Mouse (Mus musculus): ENCODE data around the gene Agtr1a. TPM values are rescaled to one million over a fixed set of nuclear protein-coding genes. Genes with fewer than 3 reads are reported as not detected.
A peak's percentile ranks its signal among the peaks of the same experiment; 100 is the strongest.

The Agtr1a gene
- polyA plus RNA-seq, 1 experiment from 2014 or later, result 13.7 TPM

DNA sequence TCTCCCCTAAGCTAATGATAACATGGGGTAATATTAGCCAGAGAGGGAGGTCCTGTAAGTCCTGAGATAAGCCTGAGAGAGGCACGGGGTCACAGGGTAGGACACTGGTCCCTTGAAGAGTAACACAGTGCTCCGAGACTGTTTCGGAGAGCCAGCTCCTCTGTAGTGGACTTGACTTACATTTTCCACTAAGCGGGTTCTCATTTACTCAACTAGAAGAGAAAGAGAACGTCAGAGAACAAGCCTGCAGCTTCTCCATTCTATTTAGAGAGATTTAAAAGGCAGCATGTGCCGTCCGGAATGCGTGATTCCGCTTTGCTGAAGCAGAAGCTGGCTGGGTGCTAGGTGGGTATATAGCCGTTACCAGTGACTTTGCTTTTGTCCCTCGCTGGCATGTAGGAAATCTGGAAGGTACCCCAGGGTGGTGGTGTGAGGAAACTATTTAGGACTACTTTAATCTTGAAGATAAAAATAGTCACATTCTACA, 9.2 kb downstream of the Agtr1a start:
- no peaks in the 10 kb centered on the region for H3K4me1 ChIP-seq
- H3K4me3 ChIP-seq (replicated peaks), result no peak overlapping the region
- no peak overlapping the region for H3K27ac ChIP-seq
- H3K9ac ChIP-seq, result no peak overlapping the region
- ATAC-seq (replicated peaks; ENCODE audit: low FRiP score), result no peak
- no peak overlapping the region for H3K4me2 ChIP-seq
- no peaks in the 10 kb centered on the region for H3K9me3 ChIP-seq (replicated peaks)
- H3K36me3 ChIP-seq, result no peaks in the 10 kb centered on the region
- no peaks in the 10 kb centered on the region for H3K27me3 ChIP-seq
- WGBS, result 89% methylated on average over 11 of the region's 11 CpGs

DNA sequence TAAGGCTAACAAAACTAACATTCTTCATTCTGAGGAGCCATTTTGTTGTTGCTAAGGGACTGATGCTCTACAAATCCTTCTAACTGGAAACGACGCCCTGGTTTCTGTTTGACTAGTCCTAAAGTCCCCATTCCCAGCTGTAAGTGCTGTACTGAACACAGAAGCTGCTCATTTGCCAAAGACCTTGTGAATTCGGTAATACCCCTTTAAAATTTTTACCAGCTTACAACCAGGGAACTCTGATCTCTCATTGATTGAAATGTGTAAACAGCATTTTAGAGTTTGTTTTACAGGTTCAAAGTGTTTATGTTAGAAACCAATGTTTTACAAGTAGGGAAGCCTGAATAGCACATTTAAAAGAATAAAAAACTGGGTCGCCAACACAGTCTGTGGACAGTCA, 10.6 kb downstream of the Agtr1a start:
- no peaks in the 10 kb centered on the region for H3K36me3 ChIP-seq
- no peak overlapping the region for H3K4me3 ChIP-seq (replicated peaks)
- H3K27me3 ChIP-seq, result no peaks in the 10 kb centered on the region
- no peak overlapping the region for H3K27ac ChIP-seq
- H3K9ac ChIP-seq, result no peak overlapping the region
- H3K9me3 ChIP-seq (replicated peaks), result no peaks in the 10 kb centered on the region
- H3K4me2 ChIP-seq, result no peak overlapping the region
- H3K4me1 ChIP-seq, result no peaks in the 10 kb centered on the region
- WGBS, result 84% methylated on average over 4 of the region's 4 CpGs
- no peak for ATAC-seq (replicated peaks; ENCODE audit: low FRiP score)

- Histone ChIP-seq H3K9me3 (replicated peaks) (no peaks in the 10 kb centered on the region), H3K27ac (no peak overlapping the region), H3K4me1 (no peaks in the 10 kb centered on the region), H3K27me3 (no peaks in the 10 kb centered on the region), H3K9ac (no peak overlapping the region), H3K36me3 (no peaks in the 10 kb centered on the region), H3K4me2 (no peak overlapping the region), H3K4me3 (replicated peaks) (no peak overlapping the region)
- no peak for ATAC-seq (replicated peaks; ENCODE audit: low FRiP score)
Observed at GRCm38 (mm10) chr13:30348306-30348705, 12.1 kb downstream of the Agtr1a start.

GRCm38 (mm10) chr13:30351966-30352365, 15.7 kb downstream of the Agtr1a start:
- H3K27ac ChIP-seq, result no peak overlapping the region
- H3K4me2 ChIP-seq, result no peak overlapping the region
- H3K9ac ChIP-seq, result no peak overlapping the region
- no peaks in the 10 kb centered on the region for H3K27me3 ChIP-seq
- ATAC-seq (replicated peaks; ENCODE audit: low FRiP score), result no peak
- no peaks in the 10 kb centered on the region for H3K4me1 ChIP-seq
- 64% methylated on average over 13 of the region's 13 CpGs for WGBS
- no peak overlapping the region for H3K4me3 ChIP-seq (replicated peaks)
- no peaks in the 10 kb centered on the region for H3K9me3 ChIP-seq (replicated peaks)
- H3K36me3 ChIP-seq, result no peaks in the 10 kb centered on the region

- no peak for ATAC-seq (replicated peaks; ENCODE audit: low FRiP score)
- Histone ChIP-seq H3K9ac (no peak overlapping the region), H3K9me3 (replicated peaks) (no peaks in the 10 kb centered on the region), H3K27ac (no peak overlapping the region), H3K36me3 (no peaks in the 10 kb centered on the region), H3K4me2 (no peak overlapping the region), H3K27me3 (peaks cover 5% of the 10 kb centered on the region), H3K4me3 (replicated peaks) (no peak overlapping the region), H3K4me1 (no peaks in the 10 kb centered on the region)
- 94% methylated on average over 6 of the region's 6 CpGs for WGBS
Observed at GRCm38 (mm10) chr13:30354991-30355580, 18.8 kb downstream of the Agtr1a start.

DNA sequence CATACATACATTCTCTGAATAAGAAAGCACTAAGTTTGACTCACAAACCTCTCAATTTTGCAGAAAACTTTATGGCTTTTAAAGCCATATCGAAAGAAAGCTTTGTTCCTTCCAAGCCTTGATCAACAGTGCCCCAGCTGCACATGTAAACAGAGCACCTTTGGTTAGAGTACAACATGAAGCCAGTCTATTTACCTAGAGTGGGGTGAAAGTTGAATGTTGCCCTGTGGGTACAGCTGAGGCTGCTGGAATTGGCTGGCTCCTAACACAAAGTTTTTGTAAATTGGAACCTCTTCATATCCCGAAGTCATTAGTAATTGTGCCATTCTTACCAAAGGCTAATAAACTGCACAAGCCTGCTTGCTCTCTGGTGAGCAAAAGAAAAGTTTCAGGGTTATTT, 19.7 kb downstream of the Agtr1a start:
- peaks cover 5% of the 10 kb centered on the region for H3K27me3 ChIP-seq
- H3K4me1 ChIP-seq, result peaks cover 7% of the 10 kb centered on the region
- no peak overlapping the region for H3K4me2 ChIP-seq
- no peak overlapping the region for H3K27ac ChIP-seq
- no peak overlapping the region for H3K4me3 ChIP-seq (replicated peaks)
- 88% methylated on average over 2 of the region's 2 CpGs for WGBS
- H3K9ac ChIP-seq, result no peak overlapping the region
- no peaks in the 10 kb centered on the region for H3K36me3 ChIP-seq
- no peaks in the 10 kb centered on the region for H3K9me3 ChIP-seq (replicated peaks)
- ATAC-seq (replicated peaks; ENCODE audit: low FRiP score), result no peak

GRCm38 (mm10) chr13:30358456-30359168, 22.4 kb downstream of the Agtr1a start:
- H3K4me2 ChIP-seq, result no peak overlapping the region
- H3K9ac ChIP-seq, result no peak overlapping the region
- H3K27me3 ChIP-seq, result peaks cover 5% of the 10 kb centered on the region
- 63% methylated on average over 4 of the region's 4 CpGs for WGBS
- no peak overlapping the region for H3K4me3 ChIP-seq (replicated peaks)
- H3K9me3 ChIP-seq (replicated peaks), result no peaks in the 10 kb centered on the region
- no peaks in the 10 kb centered on the region for H3K36me3 ChIP-seq
- no peak overlapping the region for H3K27ac ChIP-seq
- no peak for ATAC-seq (replicated peaks; ENCODE audit: low FRiP score)
- H3K4me1 ChIP-seq, result peaks cover 24% of the 10 kb centered on the region

- H3K36me3 ChIP-seq, result no peaks in the 10 kb centered on the region
- H3K9ac ChIP-seq, result no peak overlapping the region
- peaks cover 5% of the 10 kb centered on the region for H3K27me3 ChIP-seq
- no peak overlapping the region for H3K4me2 ChIP-seq
- no peak for ATAC-seq (replicated peaks; ENCODE audit: low FRiP score)
- H3K27ac ChIP-seq, result no peak overlapping the region
- H3K9me3 ChIP-seq (replicated peaks), result no peaks in the 10 kb centered on the region
- WGBS, result 70% methylated on average over 2 of the region's 2 CpGs
- no peak overlapping the region for H3K4me3 ChIP-seq (replicated peaks)
- H3K4me1 ChIP-seq, result peaks cover 29% of the 10 kb centered on the region
Observed at GRCm38 (mm10) chr13:30359886-30360285, 23.6 kb downstream of the Agtr1a start.

GRCm38 (mm10) chr13:30361002-30361401, 24.8 kb downstream of the Agtr1a start:
- no peak overlapping the region for H3K4me2 ChIP-seq
- 0 out of 2 replicates have a peak overlapping the region, but pooled peaks have one; percentile 3 for H3K27ac ChIP-seq
- no peak overlapping the region for H3K4me3 ChIP-seq (replicated peaks)
- H3K27me3 ChIP-seq, result peaks cover 7% of the 10 kb centered on the region
- no peak overlapping the region for H3K9ac ChIP-seq
- peak; percentile 86 for ATAC-seq (replicated peaks; ENCODE audit: low FRiP score)
- peaks cover 38% of the 10 kb centered on the region for H3K4me1 ChIP-seq
- 13% methylated on average over 5 of the region's 5 CpGs for WGBS
- H3K9me3 ChIP-seq (replicated peaks), result no peaks in the 10 kb centered on the region
- H3K36me3 ChIP-seq, result no peaks in the 10 kb centered on the region

GRCm38 (mm10) chr13:30362048-30362447, 25.8 kb downstream of the Agtr1a start:
- 88% methylated on average over 6 of the region's 6 CpGs for WGBS

GRCm38 (mm10) chr13:30364097-30364625, 27.9 kb downstream of the Agtr1a start:
- Histone ChIP-seq H3K36me3 (no peaks in the 10 kb centered on the region), H3K4me3 (replicated peaks) (no peak overlapping the region), H3K27ac (peak overlapping the region; percentile 48), H3K9ac (no peak overlapping the region), H3K27me3 (peaks cover 7% of the 10 kb centered on the region), H3K4me2 (no peak overlapping the region), H3K4me1 (peaks cover 41% of the 10 kb centered on the region), H3K9me3 (replicated peaks) (no peaks in the 10 kb centered on the region)
- WGBS, result 43% methylated on average over 11 of the region's 11 CpGs
- ATAC-seq (replicated peaks; ENCODE audit: low FRiP score), result no peak

More at GRCm38 (mm10) chr13:30362048-30362447, 25.8 kb downstream of the Agtr1a start:
- H3K27ac ChIP-seq, result no peak overlapping the region
- no peak overlapping the region for H3K4me2 ChIP-seq
- H3K4me3 ChIP-seq (replicated peaks), result no peak overlapping the region
- no peaks in the 10 kb centered on the region for H3K9me3 ChIP-seq (replicated peaks)
- H3K36me3 ChIP-seq, result no peaks in the 10 kb centered on the region
- H3K27me3 ChIP-seq, result peaks cover 7% of the 10 kb centered on the region
- ATAC-seq (replicated peaks; ENCODE audit: low FRiP score), result no peak
- H3K9ac ChIP-seq, result no peak overlapping the region
- peaks cover 38% of the 10 kb centered on the region for H3K4me1 ChIP-seq

DNA sequence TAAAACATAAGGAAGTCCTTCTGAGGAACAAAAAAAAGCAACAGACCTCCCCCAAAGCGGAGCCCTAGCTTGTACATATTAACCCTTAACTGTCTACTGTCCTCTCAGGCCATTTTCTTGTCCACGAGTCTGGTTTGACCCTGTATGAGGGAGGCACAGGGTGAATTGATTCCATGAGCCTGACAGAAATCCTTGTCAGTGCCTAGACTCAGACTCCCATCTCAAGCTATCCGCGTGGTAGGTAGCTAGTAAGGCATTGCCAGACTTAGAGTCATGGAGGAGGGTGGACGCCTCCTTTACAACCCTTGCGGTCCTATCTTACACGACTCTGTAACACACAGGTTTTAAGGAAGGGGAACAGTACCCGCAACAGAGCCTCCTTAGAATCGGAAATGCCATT, 28.5 kb downstream of the Agtr1a start:
- no peaks in the 10 kb centered on the region for H3K9me3 ChIP-seq (replicated peaks)
- H3K9ac ChIP-seq, result no peak overlapping the region
- H3K4me3 ChIP-seq (replicated peaks), result no peak overlapping the region
- H3K4me1 ChIP-seq, result peaks cover 41% of the 10 kb centered on the region
- H3K27ac ChIP-seq, result peak overlapping the region; percentile 78
- no peaks in the 10 kb centered on the region for H3K36me3 ChIP-seq
- H3K27me3 ChIP-seq, result 0 out of 2 replicates have a peak, but pooled peaks cover 2% of the 10 kb centered on the region
- H3K4me2 ChIP-seq, result no peak overlapping the region
- WGBS, result 66% methylated on average over 9 of the region's 9 CpGs
- no peak for ATAC-seq (replicated peaks; ENCODE audit: low FRiP score)
